Mouse (Mus musculus): ENCODE measurements around the gene Fmc1. TPM values are rescaled to one million over a fixed set of nuclear protein-coding genes. Genes with fewer than 3 reads are reported as not detected.
A peak's percentile ranks its signal among the peaks of the same experiment; 100 is the strongest.

The Fmc1 gene
- 121 and 131 TPM in 2 replicates for polyA plus RNA-seq (2016; fragmentation: Nextera tagmentation; extraction: Ambion mirVana)

GRCm38 (mm10) chr6:38533428-38534405 is at the start of gene Fmc1:
Gene Fmc1, plus strand, starts transcription at chr6:38533502.
- H3K4me3 ChIP-seq: peak within 1 kb of the TSS; percentile 89
- 5% methylated on average over 41 of the region's 41 CpGs for WGBS

DNA sequence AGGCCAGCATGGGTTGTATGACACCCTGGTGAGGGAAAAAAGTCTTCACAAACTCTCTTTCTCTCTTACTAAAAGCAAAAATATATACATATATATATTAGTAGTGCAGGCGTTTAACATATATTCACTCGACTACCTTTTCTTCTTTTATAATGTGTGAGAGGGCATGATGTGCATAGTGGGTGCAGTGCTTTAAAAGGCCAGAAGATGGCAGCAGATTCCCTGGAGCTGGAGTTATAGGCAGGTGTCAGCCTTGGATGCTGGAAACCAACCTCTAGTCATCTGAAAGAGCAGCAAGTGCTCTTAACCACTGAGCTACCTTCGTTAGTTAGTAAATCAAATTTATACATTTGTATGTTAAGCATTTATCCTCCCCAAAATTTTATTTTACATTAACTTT is 40.8 kb upstream of the Fmc1 start:
- WGBS: 80% methylated on average over 3 of the region's 3 CpGs
- Histone ChIP-seq H3K27ac (no peak overlapping the region), H3K27me3 (ENCODE audit: insufficient read depth, poor library complexity, severe bottlenecking) (no peaks in the 10 kb centered on the region), H3K4me1 (replicated peaks) (no peaks in the 10 kb centered on the region), H3K9me3 (no peaks in the 10 kb centered on the region), H3K36me3 (peaks cover 81% of the 10 kb centered on the region), H3K4me3 (no peak overlapping the region)
- peak; percentile 27 for DNase-seq (ENCODE audit: low spot score)

More at GRCm38 (mm10) chr6:38533428-38534405, at the start of gene Fmc1:
- Histone ChIP-seq H3K36me3 (no peaks in the 10 kb centered on the region), H3K4me1 (replicated peaks) (peaks cover 19% of the 10 kb centered on the region), H3K27ac (peak within 1 kb of the TSS; percentile 98), H3K27me3 (ENCODE audit: insufficient read depth, poor library complexity, severe bottlenecking) (no peaks in the 10 kb centered on the region), H3K9me3 (no peaks in the 10 kb centered on the region)
- DNase-seq (ENCODE audit: low spot score): peak; percentile 97

DNA sequence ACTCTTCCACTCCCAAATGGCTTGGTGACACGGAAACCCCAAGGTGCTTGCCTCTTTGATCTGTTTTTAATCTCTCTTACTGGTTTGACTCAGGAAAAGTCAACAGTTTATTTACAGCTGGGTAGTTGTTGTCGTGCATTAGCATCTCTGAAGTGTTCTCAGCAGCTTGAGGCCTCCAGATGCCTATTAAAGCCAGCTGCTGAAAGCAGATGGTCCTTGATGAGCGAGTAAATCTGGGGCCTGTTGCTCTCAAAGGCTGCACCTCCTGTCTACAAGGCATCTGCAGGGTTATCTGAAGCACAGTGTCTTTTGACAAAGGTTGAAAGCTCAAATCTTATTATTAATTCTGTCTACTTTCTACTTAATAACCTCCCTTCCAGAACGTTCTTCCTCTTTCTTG is 37.7 kb upstream of the Fmc1 start:
- WGBS: 62% methylated on average over 4 of the region's 4 CpGs
- no peaks in the 10 kb centered on the region for H3K9me3 ChIP-seq
- no peaks in the 10 kb centered on the region for H3K27me3 ChIP-seq (ENCODE audit: insufficient read depth, poor library complexity, severe bottlenecking)
- no peak for DNase-seq (ENCODE audit: low spot score)
- H3K4me3 ChIP-seq: no peak overlapping the region
- no peaks in the 10 kb centered on the region for H3K4me1 ChIP-seq (replicated peaks)
- peaks cover 84% of the 10 kb centered on the region for H3K36me3 ChIP-seq
- H3K27ac ChIP-seq: no peak overlapping the region

GRCm38 (mm10) chr6:38512096-38512495 is 21.2 kb upstream of the Fmc1 start:
- no peaks in the 10 kb centered on the region for H3K9me3 ChIP-seq
- no peak overlapping the region for H3K27ac ChIP-seq
- no peaks in the 10 kb centered on the region for H3K36me3 ChIP-seq
- no peaks in the 10 kb centered on the region for H3K4me1 ChIP-seq (replicated peaks)
- no peaks in the 10 kb centered on the region for H3K27me3 ChIP-seq (ENCODE audit: insufficient read depth, poor library complexity, severe bottlenecking)
- no peak overlapping the region for H3K4me3 ChIP-seq
- DNase-seq (ENCODE audit: low spot score): no peak
- WGBS: 96% methylated on average over 1 of the region's 1 CpGs

DNA sequence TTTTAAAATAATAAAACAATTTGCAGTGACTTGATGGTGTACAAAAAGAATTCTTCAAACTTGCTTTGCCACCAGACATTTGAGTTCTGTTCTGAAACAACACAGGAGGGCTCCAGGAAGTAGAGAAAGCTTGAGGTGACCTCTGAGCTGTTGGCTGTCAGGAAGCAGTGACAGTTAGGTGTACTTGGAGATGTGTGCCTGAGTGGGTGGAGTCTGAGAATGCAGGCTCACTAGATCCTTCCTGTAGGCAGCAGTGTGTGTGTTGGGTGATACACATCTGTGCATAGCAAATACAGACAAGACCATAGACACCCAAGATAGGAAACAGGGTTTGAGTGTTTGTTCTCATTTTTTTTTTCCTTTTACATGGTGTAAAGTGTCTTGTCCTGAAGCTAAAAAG is 20.5 kb upstream of the Fmc1 start:
- no peaks in the 10 kb centered on the region for H3K27me3 ChIP-seq (ENCODE audit: insufficient read depth, poor library complexity, severe bottlenecking)
- no peak overlapping the region for H3K27ac ChIP-seq
- DNase-seq (ENCODE audit: low spot score): no peak
- no peaks in the 10 kb centered on the region for H3K4me1 ChIP-seq (replicated peaks)
- H3K36me3 ChIP-seq: no peaks in the 10 kb centered on the region
- H3K4me3 ChIP-seq: no peak overlapping the region
- no peaks in the 10 kb centered on the region for H3K9me3 ChIP-seq

DNA sequence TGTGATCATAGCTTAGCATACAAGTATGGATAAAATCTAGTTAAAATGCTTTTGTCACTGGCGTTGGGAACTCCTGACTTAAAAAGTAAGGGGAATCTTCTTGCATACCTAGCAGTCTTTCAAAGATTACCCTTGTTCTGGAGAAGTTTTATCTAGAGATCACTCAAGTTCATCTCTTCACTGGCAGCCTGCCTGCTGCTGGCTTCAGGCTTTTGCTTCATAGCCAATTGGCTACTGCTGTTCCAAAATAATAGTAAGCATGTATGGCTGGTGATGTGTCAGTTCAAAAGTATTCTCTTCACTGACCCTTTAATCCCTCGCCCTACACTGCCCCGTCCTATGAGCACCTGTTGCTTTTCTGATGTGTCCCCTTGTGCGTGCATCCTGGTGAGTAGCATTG is 18.1 kb upstream of the Fmc1 start:
- no peaks in the 10 kb centered on the region for H3K36me3 ChIP-seq
- no peaks in the 10 kb centered on the region for H3K27me3 ChIP-seq (ENCODE audit: insufficient read depth, poor library complexity, severe bottlenecking)
- H3K4me1 ChIP-seq (replicated peaks): no peaks in the 10 kb centered on the region
- 95% methylated on average over 4 of the region's 4 CpGs for WGBS
- no peak overlapping the region for H3K4me3 ChIP-seq
- H3K27ac ChIP-seq: no peak overlapping the region
- H3K9me3 ChIP-seq: no peaks in the 10 kb centered on the region
- DNase-seq (ENCODE audit: low spot score): no peak

GRCm38 (mm10) chr6:38523851-38524250 is 9.5 kb upstream of the Fmc1 start:
- Histone ChIP-seq H3K4me1 (replicated peaks) (peaks cover 6% of the 10 kb centered on the region; the same call in 1 of the 2 replicates), H3K4me3 (no peak overlapping the region), H3K27me3 (ENCODE audit: insufficient read depth, poor library complexity, severe bottlenecking) (no peaks in the 10 kb centered on the region), H3K27ac (no peak overlapping the region), H3K36me3 (peaks cover 11% of the 10 kb centered on the region; the same call in 1 of the 2 replicates), H3K9me3 (no peaks in the 10 kb centered on the region)
- DNase-seq (ENCODE audit: low spot score): no peak
- 31% methylated on average over 8 of the region's 8 CpGs for WGBS

- DNase-seq (ENCODE audit: low spot score): peak; percentile 31
- 57% methylated on average over 5 of the region's 5 CpGs for WGBS
- H3K27me3 ChIP-seq (ENCODE audit: insufficient read depth, poor library complexity, severe bottlenecking): no peaks in the 10 kb centered on the region
- no peak overlapping the region for H3K27ac ChIP-seq
- H3K36me3 ChIP-seq: no peaks in the 10 kb centered on the region
- H3K4me3 ChIP-seq: no peak overlapping the region
- H3K4me1 ChIP-seq (replicated peaks): peaks cover 19% of the 10 kb centered on the region
- no peaks in the 10 kb centered on the region for H3K9me3 ChIP-seq
These were observed 2.0 kb upstream of the Fmc1 start for GRCm38 (mm10) chr6:38531211-38531820.

GRCm38 (mm10) chr6:38532500-38533420 is 542 bp upstream of the Fmc1 start:
- peak overlapping the region; percentile 98 for H3K27ac ChIP-seq
- no peaks in the 10 kb centered on the region for H3K9me3 ChIP-seq
- WGBS: 10% methylated on average over 25 of the region's 25 CpGs
- no peaks in the 10 kb centered on the region for H3K27me3 ChIP-seq (ENCODE audit: insufficient read depth, poor library complexity, severe bottlenecking)
- peak; percentile 8 for DNase-seq (ENCODE audit: low spot score)
- H3K36me3 ChIP-seq: no peaks in the 10 kb centered on the region
- H3K4me1 ChIP-seq (replicated peaks): peaks cover 19% of the 10 kb centered on the region
- peak overlapping the region; percentile 89 for H3K4me3 ChIP-seq

- Histone ChIP-seq H3K27me3 (ENCODE audit: insufficient read depth, poor library complexity, severe bottlenecking) (no peaks in the 10 kb centered on the region), H3K36me3 (peaks cover 8% of the 10 kb centered on the region), H3K9me3 (no peaks in the 10 kb centered on the region), H3K4me1 (replicated peaks) (peaks cover 19% of the 10 kb centered on the region), H3K27ac (peak overlapping the region; percentile 98), H3K4me3 (peak overlapping the region; percentile 89)
- under 1% methylated on average over 53 of the region's 53 CpGs for WGBS
- peak; percentile 99 for DNase-seq (ENCODE audit: low spot score)
These were observed 1.5 kb downstream of the Fmc1 start for GRCm38 (mm10) chr6:38534640-38535365.

DNA sequence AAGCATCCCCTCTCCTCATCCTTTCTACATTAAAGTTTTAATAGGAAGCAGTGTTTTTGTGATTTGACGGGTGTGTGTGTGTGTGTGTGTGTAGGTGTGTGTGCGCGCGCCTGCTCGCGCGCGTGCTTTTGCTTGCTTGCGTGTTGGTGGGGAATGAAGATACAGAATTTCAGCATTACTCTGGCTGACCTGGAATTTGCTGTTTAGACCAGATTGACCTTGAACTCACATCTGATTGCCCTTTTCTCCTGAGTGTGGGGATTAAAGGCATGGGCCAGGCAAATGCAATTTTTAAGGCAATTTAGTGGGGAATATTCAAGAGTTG is 2.0 kb downstream of the Fmc1 start:
- no peak for DNase-seq (ENCODE audit: low spot score)
- Histone ChIP-seq H3K36me3 (peaks cover 13% of the 10 kb centered on the region), H3K27me3 (ENCODE audit: insufficient read depth, poor library complexity, severe bottlenecking) (no peaks in the 10 kb centered on the region), H3K9me3 (no peaks in the 10 kb centered on the region), H3K4me1 (replicated peaks) (peaks cover 19% of the 10 kb centered on the region), H3K27ac (peak overlapping the region; percentile 98), H3K4me3 (peak overlapping the region; percentile 89)
- WGBS: 2% methylated on average over 9 of the region's 9 CpGs

GRCm38 (mm10) chr6:38535788-38536187 is 2.5 kb downstream of the Fmc1 start:
- 87% methylated on average over 1 of the region's 1 CpGs for WGBS
- Histone ChIP-seq H3K4me3 (peak overlapping the region; percentile 89), H3K27me3 (ENCODE audit: insufficient read depth, poor library complexity, severe bottlenecking) (no peaks in the 10 kb centered on the region), H3K4me1 (replicated peaks) (peaks cover 19% of the 10 kb centered on the region), H3K36me3 (peaks cover 18% of the 10 kb centered on the region), H3K27ac (no peak overlapping the region), H3K9me3 (no peaks in the 10 kb centered on the region)
- DNase-seq (ENCODE audit: low spot score): no peak

All from hindbrain, embryonic 10.5 days (tissue).